Mouse (Mus musculus): ENCODE measurements around the gene Tbcel. TPM values are rescaled to one million over a fixed set of nuclear protein-coding genes. Genes with fewer than 3 reads are reported as not detected.

Tbcel gene
- polyA plus RNA-seq, 1 experiment from 2014 or later = 4.0 TPM

DNA sequence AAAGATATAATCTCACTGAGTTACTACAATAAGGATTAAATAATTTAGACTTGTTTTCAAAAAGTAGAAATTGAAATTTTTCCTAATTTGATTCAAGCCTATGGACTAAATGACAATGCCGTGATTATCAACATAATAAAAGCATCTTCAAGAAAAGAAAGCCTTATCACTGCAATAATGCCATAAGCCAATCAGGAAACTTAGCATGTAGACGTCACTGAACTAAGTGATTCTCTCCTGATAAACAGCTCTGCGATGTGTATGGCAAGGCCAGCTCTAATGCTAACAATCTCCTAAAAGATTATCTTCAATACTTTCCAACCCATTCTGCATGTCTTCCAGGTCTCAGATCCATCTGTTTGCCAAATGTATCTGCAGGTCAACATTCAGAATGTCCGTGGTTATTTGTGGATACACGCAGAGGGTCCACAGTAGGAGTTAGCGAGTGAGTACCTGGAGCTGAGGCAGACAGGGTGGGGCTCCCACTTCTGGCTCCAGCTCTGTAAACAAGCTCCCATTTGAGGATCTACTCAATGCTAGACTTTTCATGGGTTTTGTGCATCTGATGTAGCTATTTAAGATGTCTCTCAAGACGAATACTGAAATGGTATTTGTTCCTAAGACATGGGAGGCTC, 44.9 kb downstream of the Tbcel start:
- Histone ChIP-seq H3K27me3 (ENCODE audit: control insufficient read depth, insufficient read depth, low read length) (no peaks in the 10 kb centered on the region), H3K36me3 (ENCODE audit: control insufficient read depth, insufficient read depth, low read length) (no peaks in the 10 kb centered on the region), H3K4me2 (no peak overlapping the region), H3K9me3 (ENCODE audit: control insufficient read depth, low read length) (no peaks in the 10 kb centered on the region), H3K4me1 (ENCODE audit: control insufficient read depth, insufficient read depth, low read length) (peaks cover 3% of the 10 kb centered on the region; the same call in 1 of the 2 replicates), H3K4me3 (ENCODE audit: low read depth, low read length) (no peak overlapping the region), H3K27ac (ENCODE audit: low read depth, low read length) (no peak overlapping the region; the same call in 1 of the 2 replicates), H3K9ac (ENCODE audit: low read length) (no peak overlapping the region)
- DNase-seq (ENCODE audit: low spot score, missing footprints) (no peak), ATAC-seq (ENCODE audit: low FRiP score) (no peak)
- WGBS = 89% methylated on average over 7 of the region's 7 CpGs

DNA sequence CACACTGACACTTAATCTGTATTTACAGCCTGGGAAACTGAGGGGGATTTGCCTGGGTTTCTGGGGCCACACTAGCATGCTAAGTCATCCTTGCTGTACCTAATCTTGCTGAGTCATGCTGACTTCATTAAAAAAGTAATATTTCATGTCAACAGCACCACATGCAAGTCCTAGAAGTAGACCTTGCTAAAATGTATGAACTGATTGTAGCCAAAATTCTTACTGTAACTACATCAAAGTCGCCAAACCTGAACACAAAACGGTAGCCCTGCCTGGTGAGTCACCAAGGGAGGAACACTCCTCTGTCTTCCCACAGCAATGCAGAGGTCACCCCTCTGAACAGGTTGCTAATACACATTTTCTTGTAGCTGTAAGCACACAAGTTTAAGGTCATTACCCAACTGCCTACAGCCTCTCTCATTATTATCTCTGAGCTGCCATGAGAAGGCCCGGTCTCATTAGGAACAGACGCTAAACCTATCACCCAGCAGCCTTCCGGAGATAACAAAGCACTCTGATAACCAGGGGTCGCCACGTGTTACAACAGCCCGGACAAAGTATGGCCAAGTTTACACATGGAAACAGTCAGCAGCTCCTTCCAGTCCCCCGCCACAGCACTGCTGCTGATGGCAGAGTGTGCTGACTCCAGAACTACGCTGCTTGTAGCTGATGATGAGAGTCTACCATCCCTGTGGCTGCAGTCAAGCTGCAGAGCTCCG, 46.1 kb downstream of the Tbcel start:
- DNase-seq (ENCODE audit: low spot score, missing footprints) (no peak), ATAC-seq (ENCODE audit: low FRiP score) (no peak)
- Histone ChIP-seq H3K36me3 (ENCODE audit: control insufficient read depth, insufficient read depth, low read length) (no peaks in the 10 kb centered on the region), H3K4me2 (no peak overlapping the region), H3K4me1 (ENCODE audit: control insufficient read depth, insufficient read depth, low read length) (peaks cover 3% of the 10 kb centered on the region; the same call in 1 of the 2 replicates), H3K9me3 (ENCODE audit: control insufficient read depth, low read length) (no peaks in the 10 kb centered on the region), H3K9ac (ENCODE audit: low read length) (no peak overlapping the region), H3K27me3 (ENCODE audit: control insufficient read depth, insufficient read depth, low read length) (no peaks in the 10 kb centered on the region), H3K4me3 (ENCODE audit: low read depth, low read length) (no peak overlapping the region), H3K27ac (ENCODE audit: low read depth, low read length) (no peak overlapping the region)
- WGBS = 84% methylated on average over 11 of the region's 11 CpGs

DNA sequence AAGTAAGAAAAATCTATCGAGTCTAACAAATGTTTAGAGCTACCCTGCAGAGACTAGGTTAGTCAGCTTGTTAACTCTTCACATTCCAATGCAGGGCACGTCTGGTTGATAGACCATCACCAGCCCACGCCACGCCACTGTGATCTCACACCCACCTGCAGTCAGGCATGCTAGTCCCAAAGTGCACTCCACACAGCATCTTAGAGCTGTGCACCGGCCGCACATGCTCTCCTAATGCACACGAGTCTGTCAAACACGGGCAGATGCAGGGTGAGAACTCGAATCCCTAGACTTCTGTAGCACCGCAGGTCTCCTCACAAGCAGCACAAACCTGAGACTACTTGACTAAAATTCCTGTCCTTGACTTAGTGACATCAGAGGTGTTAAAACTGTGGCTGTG, 47.3 kb downstream of the Tbcel start:
- no peak for ATAC-seq (ENCODE audit: low FRiP score)
- 87% methylated on average over 10 of the region's 10 CpGs for WGBS
- H3K4me3 ChIP-seq (ENCODE audit: low read depth, low read length) = no peak overlapping the region

GRCm38 (mm10) chr9:42459736-42460135, 47.9 kb downstream of the Tbcel start:
- no peak overlapping the region for H3K27ac ChIP-seq (ENCODE audit: low read depth, low read length)
- H3K36me3 ChIP-seq (ENCODE audit: control insufficient read depth, insufficient read depth, low read length) = no peaks in the 10 kb centered on the region
- H3K4me1 ChIP-seq (ENCODE audit: control insufficient read depth, insufficient read depth, low read length) = peaks cover 3% of the 10 kb centered on the region; the same call in 1 of the 2 replicates
- H3K9ac ChIP-seq (ENCODE audit: low read length) = no peak overlapping the region
- DNase-seq (ENCODE audit: low spot score, missing footprints) = no peak
- no peaks in the 10 kb centered on the region for H3K27me3 ChIP-seq (ENCODE audit: control insufficient read depth, insufficient read depth, low read length)
- no peak for ATAC-seq (ENCODE audit: low FRiP score)
- no peaks in the 10 kb centered on the region for H3K9me3 ChIP-seq (ENCODE audit: control insufficient read depth, low read length)
- no peak overlapping the region for H3K4me3 ChIP-seq (ENCODE audit: low read depth, low read length)
- 92% methylated on average over 6 of the region's 6 CpGs for WGBS
- no peak overlapping the region for H3K4me2 ChIP-seq

More for the DNA sequence above, 47.3 kb downstream of the Tbcel start:
- no peak overlapping the region for H3K4me2 ChIP-seq
- no peak overlapping the region for H3K9ac ChIP-seq (ENCODE audit: low read length)
- no peaks in the 10 kb centered on the region for H3K27me3 ChIP-seq (ENCODE audit: control insufficient read depth, insufficient read depth, low read length)
- H3K4me1 ChIP-seq (ENCODE audit: control insufficient read depth, insufficient read depth, low read length) = peaks cover 3% of the 10 kb centered on the region; the same call in 1 of the 2 replicates
- H3K36me3 ChIP-seq (ENCODE audit: control insufficient read depth, insufficient read depth, low read length) = no peaks in the 10 kb centered on the region
- no peak overlapping the region for H3K27ac ChIP-seq (ENCODE audit: low read depth, low read length)
- DNase-seq (ENCODE audit: low spot score, missing footprints) = no peak
- no peaks in the 10 kb centered on the region for H3K9me3 ChIP-seq (ENCODE audit: control insufficient read depth, low read length)

DNA sequence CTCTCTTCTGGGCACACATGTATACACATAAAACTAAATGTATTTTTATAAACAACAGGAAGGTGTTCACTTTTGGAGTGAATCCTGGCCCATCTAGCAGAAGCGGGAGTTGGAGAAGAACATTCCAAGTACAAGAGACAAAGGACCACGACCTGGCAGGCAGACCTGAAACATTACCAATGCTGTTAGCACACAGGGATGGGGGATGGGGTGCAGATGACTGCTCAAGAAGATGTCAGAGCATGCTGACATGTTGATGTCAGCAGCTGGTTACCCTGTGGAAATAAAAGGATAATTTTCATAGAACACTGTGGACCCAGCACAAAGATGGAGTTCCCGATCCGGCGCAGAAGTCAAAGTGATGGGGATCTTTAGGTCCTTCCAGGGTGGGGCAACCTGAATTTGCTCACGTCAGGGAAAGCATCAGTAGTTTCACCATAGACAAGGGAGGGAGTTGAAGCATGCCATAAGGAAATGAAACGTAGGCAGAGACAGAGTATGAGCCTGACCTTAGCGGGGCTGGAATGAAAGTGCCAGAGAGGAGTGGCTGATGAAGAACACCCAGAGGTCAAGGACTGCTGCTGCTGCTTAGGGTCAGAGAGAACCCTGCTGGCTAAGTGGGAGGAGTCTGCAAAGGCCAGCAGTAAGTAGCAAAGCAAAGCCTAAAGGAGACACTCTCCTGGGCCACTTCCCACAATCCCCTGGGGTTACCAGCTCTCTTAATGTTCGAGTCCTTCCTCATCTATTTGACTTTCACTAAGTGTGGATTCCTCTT, 48.7 kb downstream of the Tbcel start:
- 77% methylated on average over 9 of the region's 9 CpGs for WGBS
- H3K27me3 ChIP-seq (ENCODE audit: control insufficient read depth, insufficient read depth, low read length) = no peaks in the 10 kb centered on the region
- no peak overlapping the region for H3K27ac ChIP-seq (ENCODE audit: low read depth, low read length)
- no peak overlapping the region for H3K9ac ChIP-seq (ENCODE audit: low read length)
- peaks cover 3% of the 10 kb centered on the region; the same call in 1 of the 2 replicates for H3K4me1 ChIP-seq (ENCODE audit: control insufficient read depth, insufficient read depth, low read length)
- no peak overlapping the region for H3K4me2 ChIP-seq
- DNase-seq (ENCODE audit: low spot score, missing footprints) (no peak), ATAC-seq (ENCODE audit: low FRiP score) (no peak)
- no peaks in the 10 kb centered on the region for H3K9me3 ChIP-seq (ENCODE audit: control insufficient read depth, low read length)
- H3K36me3 ChIP-seq (ENCODE audit: control insufficient read depth, insufficient read depth, low read length) = no peaks in the 10 kb centered on the region
- H3K4me3 ChIP-seq (ENCODE audit: low read depth, low read length) = no peak overlapping the region

GRCm38 (mm10) chr9:42457501-42457900, 50.1 kb downstream of the Tbcel start:
- no peak overlapping the region for H3K4me2 ChIP-seq
- no peaks in the 10 kb centered on the region for H3K36me3 ChIP-seq (ENCODE audit: control insufficient read depth, insufficient read depth, low read length)
- 92% methylated on average over 8 of the region's 8 CpGs for WGBS
- H3K27me3 ChIP-seq (ENCODE audit: control insufficient read depth, insufficient read depth, low read length) = no peaks in the 10 kb centered on the region
- no peak overlapping the region for H3K9ac ChIP-seq (ENCODE audit: low read length)
- no peak for ATAC-seq (ENCODE audit: low FRiP score)
- H3K4me3 ChIP-seq (ENCODE audit: low read depth, low read length) = no peak overlapping the region
- no peak overlapping the region for H3K27ac ChIP-seq (ENCODE audit: low read depth, low read length)
- H3K4me1 ChIP-seq (ENCODE audit: control insufficient read depth, insufficient read depth, low read length) = no peaks in the 10 kb centered on the region
- no peak for DNase-seq (ENCODE audit: low spot score, missing footprints)
- H3K9me3 ChIP-seq (ENCODE audit: control insufficient read depth, low read length) = no peaks in the 10 kb centered on the region

DNA sequence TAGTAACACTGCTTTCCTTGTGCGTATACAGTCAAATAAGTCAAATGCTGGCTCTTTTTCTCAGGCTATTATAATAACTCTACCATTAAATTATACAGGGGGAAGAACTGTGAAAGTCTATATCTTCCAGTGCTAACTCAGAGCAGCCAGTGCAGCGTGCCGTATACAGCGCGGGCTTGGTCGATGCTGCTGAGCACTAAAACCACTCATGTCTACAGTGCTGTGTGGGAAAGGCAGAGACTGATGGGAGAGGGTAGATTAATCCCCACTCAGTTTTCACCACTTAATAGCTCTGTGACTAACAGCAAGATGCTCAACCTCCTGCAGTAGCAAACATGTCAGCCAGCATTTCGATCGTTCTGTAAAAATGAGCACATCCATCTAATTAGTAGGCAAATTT, 53.2 kb downstream of the Tbcel start:
- Histone ChIP-seq H3K36me3 (ENCODE audit: control insufficient read depth, insufficient read depth, low read length) (no peaks in the 10 kb centered on the region), H3K4me1 (ENCODE audit: control insufficient read depth, insufficient read depth, low read length) (no peaks in the 10 kb centered on the region), H3K9ac (ENCODE audit: low read length) (no peak overlapping the region), H3K4me3 (ENCODE audit: low read depth, low read length) (no peak overlapping the region), H3K27me3 (ENCODE audit: control insufficient read depth, insufficient read depth, low read length) (no peaks in the 10 kb centered on the region), H3K9me3 (ENCODE audit: control insufficient read depth, low read length) (no peaks in the 10 kb centered on the region), H3K4me2 (no peak overlapping the region), H3K27ac (ENCODE audit: low read depth, low read length) (no peak overlapping the region)
- ATAC-seq (ENCODE audit: low FRiP score) (no peak), DNase-seq (ENCODE audit: low spot score, missing footprints) (no peak)
- 98% methylated on average over 8 of the region's 8 CpGs for WGBS

GRCm38 (mm10) chr9:42449043-42449442, 58.6 kb downstream of the Tbcel start:
- Histone ChIP-seq H3K4me1 (ENCODE audit: control insufficient read depth, insufficient read depth, low read length) (no peaks in the 10 kb centered on the region), H3K4me2 (no peak overlapping the region), H3K36me3 (ENCODE audit: control insufficient read depth, insufficient read depth, low read length) (no peaks in the 10 kb centered on the region), H3K27me3 (ENCODE audit: control insufficient read depth, insufficient read depth, low read length) (no peaks in the 10 kb centered on the region), H3K4me3 (ENCODE audit: low read depth, low read length) (no peak overlapping the region), H3K9ac (ENCODE audit: low read length) (no peak overlapping the region), H3K27ac (ENCODE audit: low read depth, low read length) (no peak overlapping the region), H3K9me3 (ENCODE audit: control insufficient read depth, low read length) (no peaks in the 10 kb centered on the region)
- DNase-seq (ENCODE audit: low spot score, missing footprints) (no peak), ATAC-seq (ENCODE audit: low FRiP score) (no peak)
- 87% methylated on average over 6 of the region's 6 CpGs for WGBS

GRCm38 (mm10) chr9:42442100-42442499, 65.5 kb downstream of the Tbcel start:
- H3K4me3 ChIP-seq (ENCODE audit: low read depth, low read length) = no peak overlapping the region
- H3K27me3 ChIP-seq (ENCODE audit: control insufficient read depth, insufficient read depth, low read length) = no peaks in the 10 kb centered on the region
- 0 out of 2 replicates have a peak, but pooled peaks cover 11% of the 10 kb centered on the region for H3K36me3 ChIP-seq (ENCODE audit: control insufficient read depth, insufficient read depth, low read length)
- DNase-seq (ENCODE audit: low spot score, missing footprints) = no peak
- no peak overlapping the region for H3K9ac ChIP-seq (ENCODE audit: low read length)
- no peak overlapping the region for H3K27ac ChIP-seq (ENCODE audit: low read depth, low read length)
- no peak for ATAC-seq (ENCODE audit: low FRiP score)
- 94% methylated on average over 8 of the region's 8 CpGs for WGBS
- H3K9me3 ChIP-seq (ENCODE audit: control insufficient read depth, low read length) = no peaks in the 10 kb centered on the region
- no peak overlapping the region for H3K4me2 ChIP-seq
- no peaks in the 10 kb centered on the region for H3K4me1 ChIP-seq (ENCODE audit: control insufficient read depth, insufficient read depth, low read length)

All from midbrain, embryonic 11.5 days (tissue).